Mouse (Mus musculus) cerebellum, adult 9-11 months (tissue): ENCODE results near the gene Sox30.
"Not testable (repeated sequence)": the region's sequence is repeated elsewhere in the genome, so short reads cannot be mapped to it uniquely, and the experiment has no call there.

Experiments used
- DNase-seq: peaks from one replicate; pipeline ENCODE4 v3.0.0; 2022

The Sox30 gene

GRCm38 (mm10) chr11:46021850-46022249 lies 41.7 kb downstream of the Sox30 start:
- DNase-seq: no peak

DNA sequence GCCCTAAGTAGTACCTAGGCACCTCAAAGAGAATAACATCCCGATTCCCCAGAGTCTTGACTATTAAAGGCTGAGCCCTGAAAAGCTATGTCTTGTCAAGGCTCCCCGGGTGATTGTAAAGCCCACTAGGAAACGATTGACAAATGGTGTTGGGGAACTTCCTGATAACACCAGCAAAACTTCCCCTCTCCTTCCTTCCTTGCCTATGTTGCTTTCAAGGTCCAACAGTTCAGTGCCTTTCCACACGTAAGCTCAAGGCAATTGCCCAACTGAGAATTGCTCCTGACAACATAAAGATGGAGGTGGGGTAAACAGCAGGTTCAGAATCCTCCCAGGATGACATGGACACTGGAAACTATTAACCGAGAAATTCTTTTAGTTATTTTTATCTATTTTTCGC lies 42.9 kb downstream of the Sox30 start:
- no peak for DNase-seq

GRCm38 (mm10) chr11:46025962-46026392 lies 45.9 kb downstream of the Sox30 start:
- no peak for DNase-seq

DNA sequence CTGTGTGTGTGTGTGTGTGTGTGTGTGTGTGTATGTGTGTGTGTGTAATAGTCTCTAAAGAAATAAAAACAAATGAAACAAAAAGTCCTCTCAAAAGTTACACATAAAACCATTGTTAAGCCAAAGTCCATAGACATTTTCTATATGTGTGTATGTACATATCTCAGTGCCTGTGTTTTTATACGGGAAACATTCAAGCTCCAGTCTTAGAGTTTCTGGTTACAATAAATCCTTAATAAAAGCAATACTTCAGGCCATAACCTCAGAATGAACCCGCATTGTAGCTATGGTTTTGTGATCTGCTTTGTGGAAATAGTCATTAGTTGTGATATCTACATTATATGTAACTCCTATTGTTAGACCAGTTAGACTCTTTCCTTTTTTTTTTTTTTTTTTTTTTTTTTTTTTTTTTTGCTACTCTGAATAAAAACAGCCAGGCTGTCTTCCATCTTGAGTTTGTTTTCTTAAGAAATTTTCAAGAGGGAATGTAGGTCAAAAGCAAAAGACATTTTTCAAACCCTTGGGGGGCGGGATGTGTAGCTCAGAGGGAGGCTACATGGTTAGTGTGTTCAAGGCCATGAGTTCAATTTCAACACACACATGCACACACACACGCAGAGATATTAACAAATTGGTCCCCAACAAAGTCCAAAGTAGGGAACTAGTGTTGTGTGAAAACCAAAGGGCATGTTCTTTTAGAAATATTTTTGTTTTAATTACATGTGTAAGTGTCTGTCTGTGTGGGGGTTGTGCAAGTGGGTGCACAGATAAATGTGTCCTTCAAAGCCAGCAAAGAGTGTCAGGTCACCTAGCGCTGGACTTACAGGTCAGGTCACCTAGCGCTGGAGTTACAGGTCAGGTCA lies 48.1 kb downstream of the Sox30 start:
- DNase-seq: no peak

DNA sequence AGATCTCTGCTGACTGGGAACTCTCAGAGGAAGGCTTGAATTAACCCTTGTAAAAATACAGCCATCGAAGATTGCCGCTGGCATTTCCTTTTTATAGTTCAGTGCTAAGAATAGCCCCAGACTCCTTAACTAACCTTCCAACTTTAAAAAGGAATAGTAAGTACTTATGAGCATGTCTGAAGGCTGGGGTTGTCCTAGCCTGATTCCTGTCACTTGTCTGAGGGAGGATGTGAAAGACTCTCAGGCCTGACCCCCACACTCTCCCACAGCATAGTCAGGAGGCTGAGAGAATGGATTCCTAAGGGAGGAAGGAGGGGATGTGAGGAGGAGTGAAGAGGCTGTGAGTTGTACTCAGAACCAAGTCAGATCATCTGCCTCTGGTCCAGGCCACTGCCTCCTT lies 49.4 kb downstream of the Sox30 start:
- no peak for DNase-seq

- DNase-seq: no peak
Observed at GRCm38 (mm10) chr11:46030026-46030425, 49.9 kb downstream of the Sox30 start.

GRCm38 (mm10) chr11:46031470-46031869 lies 51.4 kb downstream of the Sox30 start:
- DNase-seq: no peak

GRCm38 (mm10) chr11:46032956-46033355 lies 52.8 kb downstream of the Sox30 start:
- DNase-seq: no peak

- no peak for DNase-seq
Observed at GRCm38 (mm10) chr11:46036374-46036773, 56.3 kb downstream of the Sox30 start.

DNA sequence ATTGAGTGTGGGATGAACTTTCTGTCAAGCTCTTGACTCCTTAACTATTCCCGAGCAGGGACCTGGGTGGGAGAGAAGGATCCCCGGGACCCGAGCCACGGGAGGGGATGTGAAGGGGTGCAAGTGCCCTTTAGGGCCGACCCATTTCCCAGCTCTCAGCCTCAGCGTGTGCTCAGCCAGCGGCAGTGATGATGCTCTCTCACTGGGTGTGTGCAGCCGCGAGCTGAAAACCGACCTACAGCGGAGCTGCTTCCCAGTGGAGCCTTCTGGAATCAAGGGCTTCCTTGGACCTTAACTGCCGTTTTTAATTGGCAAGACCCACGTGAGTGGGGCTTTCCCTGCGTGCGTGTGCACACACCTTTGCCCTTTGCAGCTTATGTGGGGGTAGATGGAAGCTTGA lies 58.8 kb downstream of the Sox30 start:
- no peak for DNase-seq

DNA sequence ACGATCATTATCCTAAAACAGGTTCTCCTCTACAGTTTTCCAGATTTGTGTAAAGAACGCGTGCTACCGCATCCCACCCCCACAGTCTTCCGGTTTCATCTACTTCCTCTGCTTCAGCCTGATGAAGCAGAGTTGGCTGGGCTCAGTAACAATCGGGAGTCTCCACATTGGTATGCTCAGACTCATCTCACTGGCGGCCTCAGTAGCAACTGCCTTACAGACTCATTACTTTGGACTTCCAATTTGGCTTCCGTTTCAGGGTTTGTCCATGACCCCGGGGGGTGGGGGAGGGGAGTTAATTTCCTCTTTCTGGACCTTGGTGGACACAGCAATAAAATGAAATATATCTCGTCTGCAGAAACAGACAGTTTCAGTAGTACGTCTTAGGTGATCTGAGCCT lies 59.2 kb downstream of the Sox30 start:
- no peak for DNase-seq

GRCm38 (mm10) chr11:46040841-46041556 lies 60.9 kb downstream of the Sox30 start:
- DNase-seq: no peak

DNA sequence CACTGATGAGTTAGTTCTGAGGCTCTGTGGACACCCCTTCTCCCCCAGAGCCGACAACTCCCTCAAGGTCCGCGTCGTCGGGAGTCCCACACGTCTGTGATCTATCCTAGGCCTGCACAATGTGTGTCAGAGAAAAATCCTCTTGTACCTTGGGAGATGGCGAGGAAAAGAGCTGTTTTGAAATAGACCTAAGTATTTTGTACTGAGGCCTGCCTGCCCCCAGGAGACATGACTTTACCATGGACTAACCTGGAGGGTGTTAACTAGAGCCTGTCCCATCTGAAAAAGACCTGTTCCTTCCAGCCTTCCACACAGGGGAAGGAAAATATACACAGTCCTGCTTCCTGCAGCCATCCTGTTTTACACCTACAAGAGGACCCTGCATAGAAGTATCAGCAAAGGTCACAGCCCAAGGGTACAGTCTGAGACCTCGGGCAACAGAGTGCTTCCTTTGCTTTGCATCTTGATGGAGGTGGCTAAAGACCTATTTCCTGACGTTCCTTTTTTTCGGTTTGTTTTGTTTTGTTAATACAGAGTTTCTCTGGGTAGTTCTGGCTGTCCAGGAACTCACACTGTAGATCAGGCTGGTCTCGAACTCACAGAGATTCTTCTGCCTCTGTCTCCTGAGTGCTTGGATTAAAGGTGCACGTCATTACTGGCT lies 61.6 kb downstream of the Sox30 start:
- no peak for DNase-seq

- DNase-seq: no peak
Observed at GRCm38 (mm10) chr11:46044781-46045180, 64.7 kb downstream of the Sox30 start.

GRCm38 (mm10) chr11:46047264-46047663 lies 67.2 kb downstream of the Sox30 start:
- DNase-seq: no peak

DNA sequence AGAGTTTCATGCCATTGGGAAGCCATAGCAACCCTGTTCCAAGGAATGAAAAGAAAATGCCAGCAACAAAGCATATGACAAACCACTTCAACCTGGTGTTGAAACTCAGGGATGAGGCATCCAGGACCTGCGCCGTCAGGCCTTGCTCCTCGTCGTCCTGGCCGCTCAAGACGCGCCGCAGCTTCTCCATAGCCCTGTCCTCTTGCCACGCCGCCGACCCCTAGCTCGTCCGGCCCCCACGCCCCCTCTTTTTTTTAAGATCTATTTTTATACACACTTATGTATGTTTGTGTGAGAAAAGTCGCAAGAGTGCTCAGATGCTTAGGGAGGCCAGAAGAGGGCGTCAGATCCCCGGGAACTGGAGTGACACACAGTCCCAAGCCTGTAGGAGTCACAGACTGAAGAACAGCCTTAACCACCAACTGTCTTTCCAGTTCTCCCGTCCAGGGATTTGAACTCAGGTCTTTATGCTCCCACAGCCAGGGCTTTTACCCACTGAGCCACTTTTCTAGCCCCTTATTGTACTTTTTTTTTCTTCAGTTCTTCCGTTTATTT lies 72.1 kb downstream of the Sox30 start, which contains the start of gene Gm12166:
TSS of gene Gm12166 (minus strand) at position 217 of the 555 bp plus-strand sequence.
- peak; percentile 55 for DNase-seq

GRCm38 (mm10) chr11:46053457-46053856 lies 73.3 kb downstream of the Sox30 start:
- not testable (repeated sequence) for DNase-seq

DNA sequence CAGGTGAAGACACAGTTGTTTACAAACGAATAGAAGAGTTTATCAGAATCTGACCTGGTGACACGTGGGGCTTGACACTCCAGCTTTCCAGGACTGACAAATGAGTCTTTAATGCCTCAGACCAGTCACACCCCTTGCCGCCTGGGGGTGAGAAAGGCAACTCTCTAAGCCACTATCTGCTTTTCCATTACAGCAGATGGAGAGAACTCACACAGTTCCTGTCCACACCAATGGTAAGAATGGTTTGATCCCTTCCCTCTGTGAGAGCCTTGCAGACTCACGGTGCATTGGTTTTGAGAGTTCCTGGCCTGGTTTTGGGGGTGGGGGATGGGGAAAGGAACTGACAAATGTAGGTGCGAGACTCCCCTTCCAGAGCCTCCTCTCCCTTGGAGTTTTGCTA lies 74.2 kb downstream of the Sox30 start:
- no peak for DNase-seq

- DNase-seq: no peak
Observed at GRCm38 (mm10) chr11:46054911-46055895, 75.1 kb downstream of the Sox30 start.

DNA sequence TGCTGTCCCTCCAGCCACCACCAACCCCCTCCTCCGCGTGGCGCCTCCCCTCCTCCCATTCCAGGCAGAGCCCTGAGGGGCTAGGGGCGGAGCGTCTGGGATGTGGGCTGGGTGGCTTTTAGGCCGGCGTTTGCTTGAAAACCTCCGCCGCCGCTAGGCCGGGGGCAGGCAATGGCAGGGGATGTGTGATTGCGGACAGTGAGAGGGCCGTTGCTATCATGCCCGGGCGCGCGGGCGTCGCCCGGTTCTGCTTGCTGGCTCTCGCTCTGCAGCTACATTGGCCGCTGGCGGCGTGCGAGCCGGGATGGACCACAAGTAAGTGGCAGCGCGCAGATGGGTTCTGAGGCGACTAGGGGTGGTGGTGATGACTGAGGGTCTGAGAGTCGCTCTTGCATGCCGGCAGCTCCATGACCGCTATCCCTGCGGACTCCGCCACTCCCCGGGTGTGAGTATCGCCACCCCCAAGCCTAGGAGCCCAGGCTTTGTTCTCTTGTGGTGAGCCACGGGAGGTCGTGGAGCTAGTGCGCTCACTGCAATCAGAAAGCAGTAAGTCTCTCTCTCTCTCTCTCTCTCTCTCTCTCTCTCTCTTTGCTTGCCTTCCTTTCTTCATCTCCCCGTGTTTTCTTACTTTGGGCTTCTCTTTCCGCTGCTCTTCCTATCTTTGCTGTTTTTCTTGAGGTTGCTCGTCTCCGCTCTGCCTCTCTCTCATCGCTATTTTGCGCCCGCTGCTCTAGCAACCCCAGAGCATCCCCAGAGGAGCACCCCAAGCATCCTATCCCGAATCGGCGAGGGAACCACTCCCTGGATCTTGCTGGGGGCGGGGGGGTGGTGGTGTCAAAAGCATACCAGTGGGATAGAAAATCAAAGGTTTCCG lies 76.0 kb downstream of the Sox30 start, which contains the start of gene Adam19:
TSS of gene Adam19 (plus strand) at position 97 of the 874 bp plus-strand sequence.
- DNase-seq: peak; percentile 74
